Mouse (Mus musculus) liver, embryonic 12.5 days (tissue): ENCODE results near the gene Fam8a1. TPM values are rescaled to one million over a fixed set of nuclear protein-coding genes. Genes with fewer than 3 reads are reported as not detected.

ENCODE experiments used
- ATAC-seq: fragments of 200-750 bp; cut with Nextera tagmentation; 2 replicates; pipeline ENCODE4 v1.8.0; 2017; ENCODE audit warnings: moderate number of reproducible peaks, mild to moderate bottlenecking, moderate library complexity
- H3K27ac ChIP-seq: fragments of 300-500 bp; sonication (generic); 2 replicates; pipeline ENCODE4 v1.5.1; 2016; ENCODE audit warnings: mild to moderate bottlenecking
- H3K27me3 ChIP-seq: fragments of 300-500 bp; sonication (generic); replicated peaks from 2 replicates; pipeline ENCODE4 v1.6.1; 2016; ENCODE audit warnings: mild to moderate bottlenecking, moderate library complexity
- H3K36me3 ChIP-seq: fragments of 300-500 bp; sonication (generic); 2 replicates; pipeline ENCODE4 v1.6.1; 2016; ENCODE audit warnings: mild to moderate bottlenecking, moderate library complexity
- H3K4me1 ChIP-seq: fragments of 300-500 bp; sonication (generic); 2 replicates; pipeline ENCODE4 v1.6.1; 2016
- H3K4me2 ChIP-seq: fragments of 300-500 bp; sonication (generic); 2 replicates; pipeline ENCODE4 v1.6.1; 2016; ENCODE audit warnings: mild to moderate bottlenecking, moderate library complexity
- H3K4me3 ChIP-seq: fragments of 300-500 bp; sonication (generic); 2 replicates; pipeline ENCODE4 v1.5.1; 2016; ENCODE audit warnings: mild to moderate bottlenecking, moderate library complexity
- H3K9ac ChIP-seq: fragments of 300-500 bp; sonication (generic); 2 replicates; pipeline ENCODE4 v1.6.1; 2016; ENCODE audit warnings: mild to moderate bottlenecking, moderate library complexity
- H3K9me3 ChIP-seq: fragments of 300-500 bp; sonication (generic); replicated peaks from 2 replicates; pipeline ENCODE4 v1.6.1; 2016; ENCODE audit warnings: mild to moderate bottlenecking, moderate library complexity
- WGBS: fragments of 180-500 bp; shearing (Covaris S2); methylation state at CpG from one replicate; pipeline ENCODE4 v1.1.7; 2016; ENCODE audit not compliant: insufficient replicate concordance; 5-methylcytosine and 5-hydroxymethylcytosine counted together
- polyA plus RNA-seq: library from polyadenylated mRNA; unstranded; fragments of >200 nt; fragmentation: Nextera tagmentation; extraction: Ambion mirVana; gene quantifications from 2 replicates; pipeline ENCODE4 v1.2.1, GENCODE M21; 2016

The Fam8a1 gene
- polyA plus RNA-seq, 1 experiment from 2014 or later = 7.0 TPM

DNA sequence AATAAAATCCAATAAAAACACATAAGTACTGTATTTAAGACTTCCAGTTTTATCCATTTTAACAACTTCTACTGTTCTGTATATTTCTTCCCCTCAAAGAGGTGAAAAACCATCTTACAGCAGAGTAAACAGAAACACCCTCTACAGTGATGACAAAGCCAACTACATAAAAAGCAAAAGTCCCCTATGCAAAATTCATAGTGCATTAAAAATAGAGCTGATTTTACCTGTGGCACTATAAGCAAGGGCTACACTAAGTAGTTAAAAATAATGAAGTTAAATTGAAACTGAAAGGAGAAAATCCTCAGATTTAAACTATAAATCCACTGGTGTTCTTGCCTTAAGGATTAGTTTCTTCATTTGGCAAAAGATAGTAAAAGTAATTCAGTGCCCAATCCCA, 51.7 kb downstream of the Fam8a1 start:
- Histone ChIP-seq H3K9ac (no peak overlapping the region), H3K27me3 (no peaks in the 10 kb centered on the region), H3K36me3 (peaks cover 30% of the 10 kb centered on the region), H3K9me3 (no peaks in the 10 kb centered on the region), H3K4me3 (no peak overlapping the region), H3K4me2 (0 out of 2 replicates have a peak overlapping the region, but pooled peaks have one; percentile 19), H3K4me1 (peaks cover 78% of the 10 kb centered on the region), H3K27ac (no peak overlapping the region)
- ATAC-seq = no peak

DNA sequence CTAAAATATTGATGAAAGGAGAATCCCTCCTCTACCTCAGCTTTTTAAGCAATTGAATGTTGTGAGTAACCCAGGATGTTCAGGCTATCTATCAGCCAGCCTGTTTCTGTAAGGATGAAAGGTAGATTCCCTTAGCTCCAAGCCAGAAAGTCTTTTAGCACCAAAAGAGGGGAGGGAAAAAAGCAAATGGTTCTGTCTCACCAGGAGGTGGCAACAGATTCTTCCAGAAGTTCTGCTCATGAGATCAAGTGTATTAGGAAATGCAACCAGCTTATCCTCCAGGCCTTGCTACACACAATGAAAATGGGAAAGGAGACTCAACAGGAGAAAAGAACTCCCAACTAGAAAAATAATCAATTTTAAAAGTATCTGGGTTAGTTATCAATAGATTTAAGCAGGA, 55.0 kb downstream of the Fam8a1 start:
- peak overlapping the region; percentile 93 for H3K9ac ChIP-seq
- H3K4me3 ChIP-seq = peak overlapping the region; percentile 81
- ATAC-seq = no peak
- no peaks in the 10 kb centered on the region for H3K27me3 ChIP-seq
- no peaks in the 10 kb centered on the region for H3K9me3 ChIP-seq
- H3K27ac ChIP-seq = peak overlapping the region; percentile 91
- peaks cover 59% of the 10 kb centered on the region for H3K4me1 ChIP-seq
- peaks cover 8% of the 10 kb centered on the region; the same call in 1 of the 2 replicates for H3K36me3 ChIP-seq
- peak overlapping the region; percentile 76 for H3K4me2 ChIP-seq

DNA sequence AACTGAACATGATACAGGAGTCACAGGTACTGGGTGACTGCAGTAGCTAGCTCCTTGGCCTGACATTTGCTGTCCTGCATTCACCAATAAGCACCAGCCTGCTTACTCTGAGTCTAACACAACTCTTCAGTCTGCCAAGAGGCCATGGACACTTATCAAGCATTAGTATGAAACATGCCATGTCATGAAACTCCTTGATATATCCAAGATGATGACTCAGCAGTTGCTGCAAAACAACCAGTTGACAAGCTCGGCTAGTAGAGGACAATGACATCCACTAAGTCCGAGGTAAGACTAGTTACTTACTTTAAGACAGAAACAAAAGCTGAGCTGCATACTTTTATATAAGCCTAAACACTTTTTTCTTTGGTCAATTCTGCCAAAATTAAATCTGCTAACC, 55.9 kb downstream of the Fam8a1 start:
- peak overlapping the region; percentile 91 for H3K27ac ChIP-seq
- peak overlapping the region; percentile 81 for H3K4me3 ChIP-seq
- 7% methylated on average over 2 of the region's 2 CpGs for WGBS
- H3K9me3 ChIP-seq = no peaks in the 10 kb centered on the region
- H3K36me3 ChIP-seq = 0 out of 2 replicates have a peak, but pooled peaks cover 3% of the 10 kb centered on the region
- peak overlapping the region; percentile 93; the same call in 1 of the 2 replicates for H3K9ac ChIP-seq
- peak overlapping the region; percentile 76 for H3K4me2 ChIP-seq
- H3K27me3 ChIP-seq = no peaks in the 10 kb centered on the region
- peaks cover 50% of the 10 kb centered on the region for H3K4me1 ChIP-seq
- peak; percentile 58 for ATAC-seq

DNA sequence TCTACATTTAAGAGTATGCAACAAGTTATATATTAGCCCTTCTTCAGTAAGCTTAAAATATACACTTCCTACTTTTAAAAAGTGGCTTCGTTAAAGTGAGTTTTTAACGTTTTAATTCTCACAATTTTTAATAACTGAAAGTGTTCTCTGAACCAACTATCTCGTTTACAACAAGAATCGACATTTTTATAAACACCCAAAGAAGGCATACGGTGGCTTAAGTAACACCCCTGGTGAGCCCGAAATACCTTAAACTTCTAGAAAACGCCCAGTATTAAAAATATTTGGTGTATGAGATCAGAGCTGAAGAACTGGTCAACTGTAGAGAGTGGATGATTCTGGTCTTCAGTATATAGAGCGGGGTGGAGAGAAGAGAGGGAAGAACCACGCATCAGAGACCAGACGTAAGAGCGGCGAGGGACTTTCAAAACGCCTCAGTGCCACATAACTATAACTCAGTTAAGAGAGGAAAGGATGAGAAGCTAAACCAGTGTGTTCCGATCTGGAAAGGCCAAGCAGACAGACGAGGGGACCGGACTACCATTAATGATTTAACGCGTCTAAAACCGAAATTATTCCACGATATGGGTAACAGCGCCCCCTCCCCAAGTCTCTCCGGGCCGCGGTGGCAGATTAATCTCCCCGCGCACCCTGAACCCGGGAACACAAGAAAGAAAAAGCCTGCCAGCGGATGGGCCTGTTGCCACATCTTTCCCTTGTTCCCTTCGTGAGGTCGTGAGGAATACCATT, 57.1 kb downstream of the Fam8a1 start:
- H3K9me3 ChIP-seq = no peaks in the 10 kb centered on the region
- no peaks in the 10 kb centered on the region for H3K27me3 ChIP-seq
- ATAC-seq = no peak
- under 1% methylated on average over 30 of the region's 30 CpGs for WGBS
- H3K4me3 ChIP-seq = peak overlapping the region; percentile 81
- H3K4me2 ChIP-seq = peak overlapping the region; percentile 76
- peak overlapping the region; percentile 98 for H3K27ac ChIP-seq
- peaks cover 40% of the 10 kb centered on the region for H3K4me1 ChIP-seq
- 0 out of 2 replicates have a peak, but pooled peaks cover 3% of the 10 kb centered on the region for H3K36me3 ChIP-seq
- peak overlapping the region; percentile 93 for H3K9ac ChIP-seq

DNA sequence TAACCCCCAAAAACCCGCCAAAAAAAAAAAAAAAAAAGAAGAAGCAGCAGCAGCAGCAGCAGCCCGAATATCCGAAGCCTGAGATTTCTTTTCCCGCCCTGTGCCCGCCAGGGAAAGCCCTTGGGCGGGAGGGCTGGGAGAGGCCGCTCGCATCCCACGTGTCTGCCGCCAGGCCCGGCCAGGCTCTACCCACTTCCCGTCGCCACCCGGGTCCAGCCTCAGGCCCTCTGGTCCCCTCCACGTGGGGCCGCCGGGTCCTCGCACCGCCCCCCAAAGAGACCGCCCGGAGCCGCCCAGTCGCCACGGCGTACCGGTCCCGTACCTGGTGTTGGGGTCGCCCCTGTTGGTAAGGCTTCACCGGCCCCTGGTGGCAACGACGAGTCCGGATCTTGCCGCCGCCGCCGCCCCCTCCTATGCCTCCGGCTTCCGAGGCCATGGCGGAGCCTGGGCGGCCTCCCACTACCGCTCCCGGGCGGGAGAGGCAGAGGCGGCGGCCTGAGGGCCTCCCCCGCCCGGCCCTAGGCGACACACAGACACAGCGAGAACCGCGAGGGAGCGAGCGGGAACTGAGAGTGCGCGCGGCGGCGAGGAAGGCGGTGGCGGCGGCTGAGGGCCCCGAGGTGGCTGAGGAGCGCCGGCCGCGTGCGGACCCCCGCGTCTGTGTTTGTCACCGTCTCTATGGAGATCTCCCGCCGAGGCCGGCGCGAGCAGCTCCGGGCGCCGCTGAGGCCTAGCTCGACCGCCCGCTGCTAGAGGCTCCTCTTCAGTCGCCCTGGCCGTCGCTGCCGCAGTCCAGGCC, 57.9 kb downstream of the Fam8a1 start:
- WGBS = under 1% methylated on average over 79 of the region's 85 CpGs
- Histone ChIP-seq H3K9me3 (no peaks in the 10 kb centered on the region), H3K4me1 (peaks cover 33% of the 10 kb centered on the region), H3K4me2 (peak overlapping the region; percentile 76), H3K4me3 (peak overlapping the region; percentile 81), H3K36me3 (0 out of 2 replicates have a peak, but pooled peaks cover 3% of the 10 kb centered on the region), H3K27ac (peak overlapping the region; percentile 98), H3K27me3 (no peaks in the 10 kb centered on the region), H3K9ac (peak overlapping the region; percentile 93)
- ATAC-seq = peak; percentile 69

Other genes starting within 250 kb of the Fam8a1 start
- 1.7 and 2.4 TPM in 2 replicates for gene Cap2, start 167.7 kb upstream of the Fam8a1 start, polyA plus RNA-seq
- 38.3 and 39.0 TPM in 2 replicates for gene Nup153, start 58.4 kb downstream of the Fam8a1 start, polyA plus RNA-seq